Mouse (Mus musculus) stomach, postnatal 0 days (tissue): ENCODE data around the gene Brms1.

Source experiments
- CTCF ChIP-seq: IDR thresholded peaks from 2 replicates; pipeline ENCODE4 v1.5.1; 2016; ENCODE audit warnings: antibody characterized with exemption, low read depth, mild to moderate bottlenecking, moderate library complexity
- EP300 ChIP-seq: optimal IDR thresholded peaks from 2 replicates; pipeline ENCODE3; 2016; ENCODE audit warnings: antibody characterized with exemption

DNA sequence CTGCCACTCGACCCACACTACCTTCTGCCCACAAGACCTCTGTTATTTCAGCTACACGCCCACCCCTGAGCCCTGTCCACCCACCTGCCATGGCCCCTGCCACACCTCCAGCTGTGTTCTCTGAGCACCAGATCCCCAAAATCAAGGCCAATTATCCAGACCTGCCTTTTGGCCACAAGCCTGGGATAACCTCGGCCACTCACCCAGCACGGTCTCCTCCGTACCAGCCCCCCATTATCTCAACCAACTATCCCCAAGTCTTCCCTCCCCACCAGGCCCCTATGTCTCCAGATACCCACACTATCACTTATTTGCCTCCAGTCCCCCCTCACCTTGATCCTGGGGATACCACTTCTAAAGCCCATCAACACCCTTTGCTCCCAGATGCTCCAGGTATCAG is 28.3 kb downstream of the Brms1 start:
- TF ChIP-seq CTCF (no peak), EP300 (no peak)
